Mouse (Mus musculus) cerebellum, adult 2 months (tissue): ENCODE data around the gene Arhgdia.
A peak's percentile ranks its signal among the peaks of the same experiment; 100 is the strongest.

Experiments
- CTCF ChIP-seq: fragments of 200-500 bp; IDR thresholded peaks from 2 replicates; pipeline ENCODE4 v1.5.1; 2011; ENCODE audit warnings: low read depth, mild to moderate bottlenecking, control low read depth, low read length, moderate library complexity, borderline replicate concordance; ENCODE audit not compliant: insufficient read depth
- POLR2A ChIP-seq: fragments of 200-500 bp; IDR thresholded peaks from 2 replicates; pipeline ENCODE4 v1.6.1; 2011; ENCODE audit warnings: low read length, control low read depth, borderline replicate concordance; ENCODE audit not compliant: insufficient read depth

DNA sequence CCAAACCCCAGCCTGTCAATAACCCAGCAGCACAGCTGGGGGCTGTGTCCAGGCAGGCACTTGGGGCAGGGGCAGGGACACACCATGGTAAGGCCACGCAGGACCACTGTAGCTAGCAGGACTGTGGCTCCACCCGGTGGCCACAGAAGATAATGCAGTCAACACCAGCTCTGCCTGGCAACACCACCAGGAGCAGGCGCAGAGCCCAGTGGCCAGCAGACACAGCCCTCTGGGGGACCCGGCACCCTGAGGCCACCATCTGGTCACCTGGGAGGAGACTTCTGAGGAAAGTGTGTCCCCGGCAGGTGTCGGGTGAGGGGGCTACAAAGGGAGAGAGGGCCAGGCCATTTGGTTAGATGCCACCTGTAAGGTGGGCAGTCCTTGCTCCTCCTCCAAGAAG is 31.3 kb upstream of the Arhgdia start:
- TF ChIP-seq CTCF: peak; percentile 97
- no peak for TF ChIP-seq POLR2A
